Mouse (Mus musculus) bone marrow, adult 2 months (tissue): ENCODE measurements around the gene Pln. TPM values are rescaled to one million over a fixed set of nuclear protein-coding genes. Genes with fewer than 3 reads are reported as not detected.

Experiments
- H3K27ac ChIP-seq: fragments of 200-500 bp; 2 replicates; pipeline ENCODE4 v1.5.1; 2012; ENCODE audit warnings: low read depth, mild to moderate bottlenecking, control low read depth, inconsistent platforms, low read length; ENCODE audit not compliant: control insufficient read depth, poor library complexity, insufficient read depth
- H3K4me1 ChIP-seq: fragments of 200-500 bp; 2 replicates; pipeline ENCODE4 v1.6.1; 2011; ENCODE audit warnings: low read length; ENCODE audit not compliant: control insufficient read depth, insufficient read depth
- H3K4me3 ChIP-seq: fragments of 200-500 bp; replicated peaks from 2 replicates; pipeline ENCODE3; 2011; ENCODE audit warnings: mild to moderate bottlenecking, low read depth, low read length, control low read depth; ENCODE audit not compliant: control insufficient read depth
- CTCF ChIP-seq: fragments of 200-500 bp; IDR thresholded peaks from 2 replicates; pipeline ENCODE4 v1.5.1; 2011; ENCODE audit warnings: low read length, control low read depth; ENCODE audit not compliant: control insufficient read depth, insufficient read depth
- POLR2A ChIP-seq: fragments of 200-500 bp; IDR thresholded peaks from 2 replicates; pipeline ENCODE4 v1.6.1; 2011; ENCODE audit warnings: low read depth, mild to moderate bottlenecking, control low read depth, low read length, borderline replicate concordance; ENCODE audit not compliant: control insufficient read depth
- WGBS: fragments of 180-500 bp; shearing (Covaris S2); methylation state at CpG from one replicate; pipeline ENCODE4 v1.1.7; 2018; 5-methylcytosine and 5-hydroxymethylcytosine counted together
- polyA plus RNA-seq: library from polyadenylated mRNA; stranded (reverse); fragments of >200 nt; gene quantifications from 2 replicates; pipeline ENCODE4 v1.2.4, GENCODE M21; 2011; ENCODE audit warnings: low replicate concordance; ENCODE audit not compliant: missing spikeins, insufficient read depth, insufficient read length

Pln gene
- polyA plus RNA-seq, result 1.1 TPM in 1 of 2 replicates, not detected in the other

- WGBS, result 87% methylated on average over 6 of the region's 6 CpGs
Measured at GRCm38 (mm10) chr10:53337162-53337923, at the start of gene Pln. Gene Pln, plus strand, starts transcription at chr10:53337667.

GRCm38 (mm10) chr10:53305867-53306266 lies 31.6 kb upstream of the Pln start:
- H3K4me3 ChIP-seq, result no peak overlapping the region
- H3K4me1 ChIP-seq, result no peaks in the 10 kb centered on the region
- TF ChIP-seq POLR2A (no peak), CTCF (no peak)
- no peak overlapping the region for H3K27ac ChIP-seq
- WGBS, result 68% methylated on average over 3 of the region's 3 CpGs

More at GRCm38 (mm10) chr10:53337162-53337923, at the start of gene Pln:
- TF ChIP-seq CTCF (no peak), POLR2A (no peak)
- H3K4me1 ChIP-seq, result no peaks in the 10 kb centered on the region; the same call in 1 of the 2 replicates
- no peak within 1 kb of the TSS for H3K4me3 ChIP-seq
- no peak within 1 kb of the TSS for H3K27ac ChIP-seq

GRCm38 (mm10) chr10:53306674-53307073 lies 30.8 kb upstream of the Pln start:
- Histone ChIP-seq H3K4me1 (no peaks in the 10 kb centered on the region), H3K4me3 (no peak overlapping the region), H3K27ac (no peak overlapping the region)
- WGBS, result 90% methylated on average over 3 of the region's 3 CpGs
- TF ChIP-seq POLR2A, result no peak

GRCm38 (mm10) chr10:53323367-53323766 lies 14.1 kb upstream of the Pln start:
- Histone ChIP-seq H3K4me1 (no peaks in the 10 kb centered on the region), H3K4me3 (no peak overlapping the region), H3K27ac (no peak overlapping the region)
- TF ChIP-seq CTCF (no peak), POLR2A (no peak)

- 15% methylated on average over 1 of the region's 1 CpGs for WGBS
- H3K4me3 ChIP-seq, result no peak overlapping the region
- no peaks in the 10 kb centered on the region for H3K4me1 ChIP-seq
- TF ChIP-seq POLR2A (no peak), CTCF (no peak)
- no peak overlapping the region for H3K27ac ChIP-seq
Measured at GRCm38 (mm10) chr10:53324663-53325062, 12.8 kb upstream of the Pln start.

- no peak for TF ChIP-seq CTCF
- no peak for TF ChIP-seq POLR2A
- no peaks in the 10 kb centered on the region for H3K4me1 ChIP-seq
- no peak overlapping the region for H3K4me3 ChIP-seq
- H3K27ac ChIP-seq, result no peak overlapping the region
Measured at GRCm38 (mm10) chr10:53326367-53326766, 11.1 kb upstream of the Pln start.

GRCm38 (mm10) chr10:53329257-53329656 lies 8.2 kb upstream of the Pln start:
- TF ChIP-seq CTCF (no peak), POLR2A (no peak)
- no peaks in the 10 kb centered on the region for H3K4me1 ChIP-seq
- 78% methylated on average over 3 of the region's 3 CpGs for WGBS

GRCm38 (mm10) chr10:53332752-53333151 lies 4.7 kb upstream of the Pln start:
- TF ChIP-seq CTCF (no peak), POLR2A (no peak)
- Histone ChIP-seq H3K27ac (no peak overlapping the region), H3K4me1 (no peaks in the 10 kb centered on the region; the same call in 1 of the 2 replicates), H3K4me3 (no peak overlapping the region)
- 49% methylated on average over 2 of the region's 2 CpGs for WGBS

More at GRCm38 (mm10) chr10:53329257-53329656, 8.2 kb upstream of the Pln start:
- Histone ChIP-seq H3K27ac (no peak overlapping the region), H3K4me3 (no peak overlapping the region)

- no peak for TF ChIP-seq CTCF
- no peak for TF ChIP-seq POLR2A
- peak overlapping the region; percentile 51; the same call in 1 of the 2 replicates for H3K27ac ChIP-seq
- 76% methylated on average over 2 of the region's 2 CpGs for WGBS
Measured at GRCm38 (mm10) chr10:53335266-53335665, 2.2 kb upstream of the Pln start.

More at GRCm38 (mm10) chr10:53335266-53335665, 2.2 kb upstream of the Pln start:
- Histone ChIP-seq H3K4me3 (no peak overlapping the region), H3K4me1 (no peaks in the 10 kb centered on the region; the same call in 1 of the 2 replicates)
